Mouse (Mus musculus) bone marrow macrophage, adult 2 months (primary cell): ENCODE data around the gene Scly. TPM values are rescaled to one million over a fixed set of nuclear protein-coding genes. Genes with fewer than 3 reads are reported as not detected.

Experiments used
- H3K27ac ChIP-seq: 2 replicates; pipeline ENCODE4 v1.5.1; 2012; ENCODE audit warnings: low read depth, low read length; ENCODE audit not compliant: insufficient read depth
- H3K4me1 ChIP-seq: 2 replicates; pipeline ENCODE4 v1.6.1; 2012; ENCODE audit warnings: low read length; ENCODE audit not compliant: control insufficient read depth, insufficient read depth
- H3K4me3 ChIP-seq: 2 replicates; pipeline ENCODE4 v1.5.1; 2012; ENCODE audit warnings: mild to moderate bottlenecking, low read length, moderate library complexity; ENCODE audit not compliant: insufficient read depth
- CTCF ChIP-seq: IDR thresholded peaks from 2 replicates; pipeline ENCODE4 v1.5.1; 2012; ENCODE audit warnings: low read depth, mild to moderate bottlenecking, low read length, moderate library complexity
- POLR2A ChIP-seq: IDR thresholded peaks from 2 replicates; pipeline ENCODE4 v1.6.1; 2012; ENCODE audit warnings: mild to moderate bottlenecking, low read depth, low read length, borderline replicate concordance
- polyA plus RNA-seq: library from polyadenylated mRNA; stranded (reverse); fragments of >200 nt; gene quantifications from 2 replicates; pipeline ENCODE4 v1.2.4, GENCODE M21; 2012; ENCODE audit not compliant: missing spikeins, insufficient read depth, insufficient read length

The Scly gene
- polyA plus RNA-seq, 1 experiment, result 19.2 TPM

DNA sequence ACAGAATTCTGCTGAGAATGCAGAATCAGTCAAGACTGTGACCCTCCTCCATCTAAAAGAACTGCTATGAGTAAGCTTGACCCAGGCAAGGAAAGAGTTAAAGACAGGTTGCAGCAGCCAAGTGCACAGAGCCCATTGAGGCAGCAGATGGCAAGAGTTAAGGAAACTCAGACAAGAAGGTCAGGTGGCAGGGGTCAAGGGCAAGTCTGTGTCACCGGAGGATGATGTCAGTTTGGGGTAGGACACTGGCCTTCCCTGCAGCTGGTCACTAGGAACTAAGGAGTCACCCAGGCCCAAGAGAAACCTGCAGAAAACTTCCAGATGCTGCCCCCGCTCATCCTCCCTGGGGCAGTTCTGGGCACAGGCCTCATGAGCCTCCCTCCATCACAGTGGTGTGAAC lies 26.5 kb downstream of the Scly start:
- Histone ChIP-seq H3K4me1 (no peaks in the 10 kb centered on the region), H3K27ac (no peak overlapping the region), H3K4me3 (no peak overlapping the region)
- no peak for TF ChIP-seq POLR2A
- no peak for TF ChIP-seq CTCF

DNA sequence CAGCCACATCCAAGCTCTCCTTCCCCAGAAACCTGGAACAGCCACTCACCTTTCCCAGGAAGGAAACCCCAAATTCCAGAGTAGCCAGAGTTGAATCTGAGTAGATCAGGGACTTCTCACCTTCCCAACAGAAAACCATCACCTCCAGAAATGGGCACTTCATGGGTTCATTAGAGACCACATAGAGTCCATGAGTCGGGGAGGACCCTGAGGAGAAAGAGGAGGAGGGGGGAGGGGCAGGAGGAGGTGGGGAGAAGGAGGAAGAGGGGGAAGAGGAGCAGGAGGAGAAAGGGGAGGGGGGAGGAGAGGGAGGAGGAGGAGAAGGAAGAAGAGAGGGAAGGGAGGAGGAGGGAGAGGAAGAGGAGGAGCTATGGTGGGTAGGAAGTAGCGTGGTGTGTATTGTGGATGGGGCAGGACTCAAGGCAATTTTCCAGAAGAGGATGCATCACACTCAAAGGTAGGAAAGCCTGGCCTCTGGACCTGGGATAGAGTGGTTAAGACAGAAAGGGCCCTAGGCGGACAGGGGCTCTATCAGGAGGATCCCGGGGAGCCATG lies 27.4 kb downstream of the Scly start:
- peak overlapping the region; percentile 43 for H3K4me3 ChIP-seq
- TF ChIP-seq POLR2A, result no peak
- no peak for TF ChIP-seq CTCF
- H3K4me1 ChIP-seq, result no peaks in the 10 kb centered on the region
- H3K27ac ChIP-seq, result no peak overlapping the region

GRCm38 (mm10) chr1:91332102-91332501 lies 34.0 kb downstream of the Scly start:
- no peak overlapping the region for H3K4me3 ChIP-seq
- no peaks in the 10 kb centered on the region for H3K4me1 ChIP-seq
- H3K27ac ChIP-seq, result no peak overlapping the region
- TF ChIP-seq CTCF (no peak), POLR2A (no peak)

- Histone ChIP-seq H3K4me3 (no peak overlapping the region), H3K4me1 (no peaks in the 10 kb centered on the region)
- TF ChIP-seq CTCF, result no peak
- TF ChIP-seq POLR2A, result no peak
Observed at GRCm38 (mm10) chr1:91333582-91333981, 35.4 kb downstream of the Scly start.

GRCm38 (mm10) chr1:91337355-91337754 lies 39.2 kb downstream of the Scly start:
- no peaks in the 10 kb centered on the region for H3K4me1 ChIP-seq
- TF ChIP-seq CTCF (no peak), POLR2A (no peak)

More at GRCm38 (mm10) chr1:91333582-91333981, 35.4 kb downstream of the Scly start:
- H3K27ac ChIP-seq, result no peak overlapping the region

GRCm38 (mm10) chr1:91344001-91344400 lies 45.9 kb downstream of the Scly start:
- TF ChIP-seq CTCF, result no peak
- TF ChIP-seq POLR2A, result no peak
- H3K27ac ChIP-seq, result no peak overlapping the region
- no peaks in the 10 kb centered on the region for H3K4me1 ChIP-seq
- H3K4me3 ChIP-seq, result no peak overlapping the region

More at GRCm38 (mm10) chr1:91337355-91337754, 39.2 kb downstream of the Scly start:
- Histone ChIP-seq H3K4me3 (no peak overlapping the region), H3K27ac (no peak overlapping the region)

DNA sequence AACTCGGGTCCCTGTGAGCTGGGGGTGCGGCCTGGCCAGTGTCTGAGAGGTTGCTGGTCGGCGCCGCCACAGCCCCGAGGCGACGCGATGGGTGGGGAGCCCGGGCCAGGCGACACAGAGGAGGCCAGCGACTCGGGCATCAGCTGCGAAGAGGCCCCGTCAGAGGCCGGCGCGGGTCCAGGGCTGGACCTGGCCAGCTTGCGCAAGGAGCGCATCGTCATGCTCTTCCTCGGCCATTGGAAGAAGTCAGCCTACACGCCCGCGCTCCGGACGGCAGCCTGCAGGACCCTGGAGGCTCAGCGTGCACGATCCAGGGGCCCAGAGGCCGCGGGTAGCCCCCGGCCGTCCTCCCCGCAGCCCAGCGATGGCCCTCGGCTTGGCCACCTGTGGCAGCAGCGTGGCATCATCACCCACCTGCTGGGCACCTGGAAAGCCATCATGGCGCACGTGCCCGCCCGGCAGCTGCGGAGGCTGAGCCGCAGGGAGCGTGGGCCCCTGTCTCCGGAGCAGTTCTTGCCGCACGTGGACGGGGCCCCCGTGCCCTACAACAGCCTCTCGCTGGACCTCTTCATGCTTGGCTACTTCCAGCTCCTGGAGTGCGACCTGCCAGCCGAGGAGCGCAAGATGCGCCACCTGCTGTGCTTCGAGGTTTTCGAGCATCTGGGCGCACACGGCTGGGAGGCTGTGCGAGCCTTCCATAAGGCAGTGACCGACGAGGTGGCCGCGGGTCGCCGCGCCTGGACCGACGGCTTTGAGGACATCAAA lies 47.0 kb downstream of the Scly start:
- TF ChIP-seq POLR2A (no peak), CTCF (no peak)

GRCm38 (mm10) chr1:91346892-91347291 lies 48.8 kb downstream of the Scly start:
- Histone ChIP-seq H3K4me3 (no peak overlapping the region), H3K4me1 (no peaks in the 10 kb centered on the region), H3K27ac (no peak overlapping the region)
- TF ChIP-seq POLR2A (no peak), CTCF (peak; percentile 73)

More for the DNA sequence above, 47.0 kb downstream of the Scly start:
- no peak overlapping the region for H3K27ac ChIP-seq
- no peaks in the 10 kb centered on the region for H3K4me1 ChIP-seq
- no peak overlapping the region for H3K4me3 ChIP-seq

DNA sequence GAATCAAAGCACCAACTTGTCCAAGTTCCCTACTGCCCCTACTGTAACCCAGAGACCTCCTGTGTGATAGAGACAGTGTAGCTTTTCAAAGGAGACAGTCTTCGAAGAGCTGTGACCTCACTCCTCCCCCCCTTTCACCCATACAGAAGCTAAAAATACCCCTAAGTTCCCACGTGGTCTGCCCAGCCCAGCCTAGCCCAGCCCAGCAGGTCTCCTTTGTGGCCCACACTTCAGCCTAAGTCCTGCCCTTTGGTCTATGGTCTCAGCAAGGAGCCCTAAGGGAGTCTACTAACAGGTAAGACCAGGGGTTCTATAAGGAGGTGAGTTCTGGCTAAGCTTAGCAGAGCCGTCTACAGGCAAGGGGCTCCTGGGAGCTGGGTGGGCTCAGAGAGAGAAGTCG lies 52.7 kb downstream of the Scly start, which contains the start of gene Klhl30:
Klhl30 (plus strand) TSS at position 176 of the 400 bp plus-strand sequence.
- Histone ChIP-seq H3K27ac (no peak within 1 kb of the TSS), H3K4me3 (no peak within 1 kb of the TSS), H3K4me1 (no peaks in the 10 kb centered on the region)
- TF ChIP-seq CTCF (no peak), POLR2A (no peak)

DNA sequence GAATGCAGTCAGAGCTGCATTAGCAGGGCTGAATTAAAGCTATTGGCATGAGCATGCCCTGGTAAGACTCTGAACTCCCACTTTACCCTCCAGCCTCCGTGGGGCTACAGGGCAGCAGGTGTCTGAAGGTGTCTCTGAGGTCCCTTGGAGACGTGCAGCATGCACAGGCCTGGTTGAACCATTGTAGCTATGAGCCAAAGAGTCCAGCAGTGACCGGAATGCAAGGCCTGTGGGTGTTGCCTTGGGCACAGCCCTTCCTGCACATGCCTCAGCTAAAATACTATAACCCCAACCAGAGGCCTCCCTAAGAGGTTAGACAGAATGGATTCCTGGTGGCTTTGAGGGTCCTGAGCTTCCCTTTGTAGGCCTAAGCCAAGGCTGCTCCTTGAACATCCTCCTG lies 53.1 kb downstream of the Scly start:
- no peak for TF ChIP-seq POLR2A
- H3K4me1 ChIP-seq, result no peaks in the 10 kb centered on the region
- H3K4me3 ChIP-seq, result no peak overlapping the region
- H3K27ac ChIP-seq, result no peak overlapping the region
